Comparison of ENCODE assay signal across 26 mouse cellular contexts in the genomic region with DNA sequence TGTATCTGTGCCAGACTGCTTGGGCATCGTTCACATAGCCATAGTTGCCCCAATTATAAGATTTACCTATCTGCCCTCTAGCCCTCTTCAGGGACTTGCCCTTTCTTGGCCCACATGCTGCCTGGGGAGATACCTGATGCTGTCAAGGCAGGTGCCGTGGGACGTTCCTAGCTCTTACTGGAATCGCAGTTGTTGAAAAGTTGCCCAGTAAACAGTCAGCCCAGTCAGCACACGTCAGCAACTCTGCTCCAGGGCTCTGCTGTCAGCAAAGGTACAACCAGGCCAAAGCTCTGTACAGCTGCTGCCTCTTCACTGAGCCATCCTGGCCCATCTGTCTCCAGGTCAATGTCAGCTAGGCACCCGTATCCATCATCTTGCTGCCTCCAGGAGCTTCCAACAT.
DNase-seq lines count a peak whose midpoint lies in the region; ATAC-seq and TF ChIP-seq lines count a peak whose summit lies in the region.
"Had no signal": no experiment of that assay in that cellular context is flagged by ENCODE, and none has a peak within 500 bp of the region (broad histone marks: within the 10 kb centered on the region; RNA-seq: fewer than 3 reads in every experiment).

No protein-coding gene starts in this region.

- no peaks in the 10 kb centered on the region for H3K36me3 ChIP-seq in lung, postnatal 0 days (ENCODE audit: insufficient read depth, low read length)
- H3K36me3 ChIP-seq: embryonic facial prominence, embryonic 13.5 days; forebrain, embryonic 15.5 days; G1E; hindbrain, embryonic 10.5 days; kidney, embryonic 15.5 days; lung, embryonic 15.5 days; midbrain, embryonic 10.5 days; neural tube, embryonic 12.5 days had no signal

- no peak overlapping the region for H3K4me3 ChIP-seq in lung, postnatal 0 days (ENCODE audit: low read depth, low read length)
- H3K4me3 ChIP-seq: embryonic facial prominence, embryonic 13.5 days; forebrain, embryonic 15.5 days; hindbrain, embryonic 10.5 days; kidney, embryonic 15.5 days; lung, embryonic 15.5 days; midbrain, embryonic 10.5 days; neural tube, embryonic 12.5 days had no signal

- H3K9me3 ChIP-seq in lung, postnatal 0 days (ENCODE audit: low read length), result no peaks in the 10 kb centered on the region
- H3K9me3 ChIP-seq: embryonic facial prominence, embryonic 13.5 days; forebrain, embryonic 15.5 days; G1E; hindbrain, embryonic 10.5 days; kidney, embryonic 15.5 days; lung, embryonic 15.5 days; midbrain, embryonic 10.5 days; neural tube, embryonic 12.5 days had no signal

- intact Hi-C loops in heart, postnatal 10 days (cut with DNase I), result loop anchor here (5.0 kb wide), 1 partner anchor 106 kb away; no protein-coding TSS in a partner anchor

- WGBS in lung, postnatal 0 days, result 70% methylated on average over 6 of the region's 6 CpGs

- no peaks in the 10 kb centered on the region for H3K27me3 ChIP-seq in lung, postnatal 0 days (replicated peaks; ENCODE audit: insufficient read depth, low read length)
- H3K27me3 ChIP-seq: embryonic facial prominence, embryonic 13.5 days; forebrain, embryonic 15.5 days; kidney, embryonic 15.5 days; lung, embryonic 15.5 days; neural tube, embryonic 12.5 days had no signal

- no peak for ATAC-seq in lung, postnatal 0 days
- ATAC-seq: forebrain, embryonic 15.5 days; hindbrain, postnatal 0 days; intestine, postnatal 0 days had no signal

- TF ChIP-seq EP300 in lung, postnatal 0 days (IDR thresholded peaks at IDR 0.05), result no peak

- no peak overlapping the region for H3K27ac ChIP-seq in lung, postnatal 0 days (ENCODE audit: low read length)
- H3K27ac ChIP-seq: embryonic facial prominence, embryonic 13.5 days; forebrain, embryonic 15.5 days; hindbrain, embryonic 10.5 days; hindbrain, postnatal 0 days; kidney, embryonic 15.5 days; liver, embryonic 14.5 days; lung, embryonic 15.5 days; macrophage; midbrain, embryonic 10.5 days; neural tube, embryonic 12.5 days had no signal

- H3K9ac ChIP-seq in lung, postnatal 0 days (replicated peaks; ENCODE audit: low read depth), result no peak overlapping the region
- H3K9ac ChIP-seq: embryonic facial prominence, embryonic 13.5 days; forebrain, embryonic 15.5 days; kidney, embryonic 15.5 days; liver, embryonic 14.5 days; lung, embryonic 15.5 days; neural tube, embryonic 12.5 days had no signal

- H3K4me1 ChIP-seq in lung, postnatal 0 days (ENCODE audit: insufficient read depth, low read depth, low read length), result no peaks in the 10 kb centered on the region
- H3K4me1 ChIP-seq: forebrain, embryonic 15.5 days; hindbrain, embryonic 10.5 days; neural tube, embryonic 12.5 days had no signal

- H3K4me2 ChIP-seq in lung, postnatal 0 days (replicated peaks; ENCODE audit: low read depth, low read length), result no peak overlapping the region
- H3K4me2 ChIP-seq: embryonic facial prominence, embryonic 13.5 days; forebrain, embryonic 15.5 days; kidney, embryonic 15.5 days; lung, embryonic 15.5 days; neural tube, embryonic 12.5 days had no signal

- no peak for TF ChIP-seq CTCF in lung, postnatal 0 days (IDR thresholded peaks at IDR 0.05)

- peak; percentile 95 for DNase-seq in heart, adult 11 months
- no peak for DNase-seq in heart, adult 8-10 months (ENCODE audit: low spot score)
- peak; percentile 17 to 33 for DNase-seq in thymus, postnatal 36 days
- no peak for DNase-seq in thymus, adult 18-20 months
- DNase-seq in heart, postnatal 10 days, result peak; percentile 55 to 70
- DNase-seq in lung, postnatal 0 days (ENCODE audit: low spot score), result no peak
- DNase-seq in ovary, postnatal 36 days (ENCODE audit: low spot score), result no peak
- DNase-seq: adrenal gland, postnatal 25 days; cerebellum, adult 11 months; cerebellum, postnatal 14 days; kidney, postnatal 4 days; layer of hippocampus, adult 9-11 months; right cerebral cortex, adult 18-20 months; spleen, adult 18-20 months had no signal

Comparison
In these comparisons a context has a peak if more than half of its experiments do, and no peak if none do; other contexts are left out.
1. DNase-seq: peak in heart, adult 11 months (single experiment), thymus, postnatal 36 days (2 of 2) and heart, postnatal 10 days (2 of 2); none in heart, adult 8-10 months (single experiment), thymus, adult 18-20 months (0 of 2), lung, postnatal 0 days (single experiment) and ovary, postnatal 36 days (single experiment).